Mouse (Mus musculus) ES-E14 (cell line): ENCODE data around the gene Fer.

Experiments used
- CHD2 ChIP-seq: IDR thresholded peaks from 2 replicates; pipeline ENCODE4 v1.6.1; 2014; ENCODE audit warnings: mild to moderate bottlenecking, low read depth, low read length, inconsistent platforms
- HCFC1 ChIP-seq: IDR thresholded peaks from 2 replicates; pipeline ENCODE4 v1.6.1; 2012; ENCODE audit warnings: low read length, inconsistent platforms, borderline replicate concordance; ENCODE audit not compliant: insufficient read depth
- MAFK ChIP-seq: IDR thresholded peaks from 2 replicates; pipeline ENCODE4 v1.6.1; 2014; ENCODE audit warnings: mild to moderate bottlenecking, low read depth, low read length, inconsistent platforms; ENCODE audit not compliant: insufficient read depth
- ZC3H11A ChIP-seq: IDR thresholded peaks from 2 replicates; pipeline ENCODE4 v1.6.1; 2012; ENCODE audit warnings: low read depth, mild to moderate bottlenecking, inconsistent platforms, low read length, borderline replicate concordance

DNA sequence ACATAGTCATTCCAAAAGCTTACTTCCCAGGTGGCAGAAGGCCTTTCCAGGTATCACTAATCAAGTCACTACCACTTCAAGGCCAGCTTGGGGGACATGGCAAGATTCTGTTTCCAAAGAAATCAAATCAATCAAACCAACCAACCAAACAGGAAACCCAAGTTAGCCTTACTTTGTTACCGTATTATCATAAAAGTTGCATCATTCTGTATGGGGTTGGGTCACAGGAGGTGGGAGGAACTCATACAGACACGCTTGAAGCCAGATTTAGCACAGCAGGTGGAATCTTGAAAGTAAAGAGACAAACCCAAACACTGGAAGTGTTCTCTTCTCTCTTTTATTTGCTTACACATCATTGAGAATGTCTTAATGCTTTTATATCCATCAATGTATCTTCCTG lies 125.8 kb downstream of the Fer start:
- TF ChIP-seq ZC3H11A (no peak), CHD2 (no peak), MAFK (no peak), HCFC1 (no peak)
